Comparison of ENCODE assay signal across 29 mouse cellular contexts in genomic region chr3:79572399-79572798, GRCm38 (mm10). TPM values are rescaled to one million over a fixed set of nuclear protein-coding genes. Genes with fewer than 3 reads are reported as not detected.
DNase-seq lines count a peak whose midpoint lies in the region; ATAC-seq and TF ChIP-seq lines count a peak whose summit lies in the region.
"Had no signal": no experiment of that assay in that cellular context is flagged by ENCODE, and none has a peak within 500 bp of the region (broad histone marks: within the 10 kb centered on the region; RNA-seq: fewer than 3 reads in every experiment).

No protein-coding gene starts in this region.

- H3K4me3 ChIP-seq in liver, embryonic 13.5 days (replicated peaks): no peak overlapping the region
- H3K4me3 ChIP-seq in liver, embryonic 11.5 days (ENCODE audit: low read depth, low read length): no peak overlapping the region
- no peak overlapping the region for H3K4me3 ChIP-seq in cerebellum, adult 2 months (replicated peaks; ENCODE audit: insufficient read depth, low read depth, low read length)
- H3K4me3 ChIP-seq: embryonic facial prominence, embryonic 13.5 days; forebrain, embryonic 10.5 days; forebrain, embryonic 15.5 days; gastrocnemius, adult 2 months; intestine, embryonic 15.5 days; lung, embryonic 15.5 days; midbrain, embryonic 10.5 days; myocyte; neural tube, embryonic 12.5 days had no signal

- no peak for ATAC-seq in liver, embryonic 13.5 days (ENCODE audit: low read depth)
- no peak for ATAC-seq in liver, embryonic 11.5 days (replicated peaks; ENCODE audit: low FRiP score)
- ATAC-seq in common myeloid progenitor, adult 5-6 weeks (replicated peaks; ENCODE audit: low read depth, poor library complexity, severe bottlenecking): peak; percentile 28
- ATAC-seq in megakaryocyte progenitor cell, adult 5-6 weeks (replicated peaks; ENCODE audit: poor library complexity): peak; percentile 36
- ATAC-seq: forebrain, embryonic 15.5 days; hindbrain, postnatal 0 days; intestine, embryonic 15.5 days; midbrain, embryonic 16.5 days had no signal

- no peaks in the 10 kb centered on the region for H3K9me3 ChIP-seq in liver, embryonic 13.5 days (replicated peaks)
- no peaks in the 10 kb centered on the region for H3K9me3 ChIP-seq in liver, embryonic 11.5 days (ENCODE audit: control insufficient read depth, low read length)
- H3K9me3 ChIP-seq: embryonic facial prominence, embryonic 13.5 days; forebrain, embryonic 10.5 days; forebrain, embryonic 15.5 days; intestine, embryonic 15.5 days; lung, embryonic 15.5 days; midbrain, embryonic 10.5 days; neural tube, embryonic 12.5 days had no signal

- WGBS in liver, embryonic 13.5 days (ENCODE audit: insufficient replicate concordance): 63% methylated on average over 3 of the region's 3 CpGs
- WGBS in liver, embryonic 11.5 days: 58% methylated on average over 3 of the region's 3 CpGs
- 76% methylated on average over 3 of the region's 3 CpGs for WGBS in cerebellum, adult 2 months

- no peaks in the 10 kb centered on the region for H3K36me3 ChIP-seq in liver, embryonic 13.5 days
- no peaks in the 10 kb centered on the region for H3K36me3 ChIP-seq in liver, embryonic 11.5 days (ENCODE audit: control insufficient read depth, insufficient read depth, low read length)
- H3K36me3 ChIP-seq: embryonic facial prominence, embryonic 13.5 days; forebrain, embryonic 10.5 days; forebrain, embryonic 15.5 days; intestine, embryonic 15.5 days; lung, embryonic 15.5 days; midbrain, embryonic 10.5 days; neural tube, embryonic 12.5 days had no signal

- H3K27ac ChIP-seq in liver, embryonic 13.5 days: peak overlapping the region; percentile 4; the same call in 1 of the 2 replicates
- no peak overlapping the region for H3K27ac ChIP-seq in liver, embryonic 11.5 days (ENCODE audit: low read depth, low read length)
- no peak overlapping the region for H3K27ac ChIP-seq in cerebellum, adult 2 months (ENCODE audit: insufficient read depth, low read length)
- H3K27ac ChIP-seq: embryonic facial prominence, embryonic 13.5 days; forebrain, embryonic 10.5 days; forebrain, embryonic 15.5 days; gastrocnemius, adult 2 months; hindbrain, postnatal 0 days; intestine, embryonic 15.5 days; kidney, postnatal 0 days; lung, embryonic 15.5 days; midbrain, embryonic 10.5 days; neural tube, embryonic 12.5 days had no signal

- H3K9ac ChIP-seq in liver, embryonic 13.5 days: no peak overlapping the region
- no peak overlapping the region for H3K9ac ChIP-seq in liver, embryonic 11.5 days (ENCODE audit: low read depth, low read length)
- H3K9ac ChIP-seq: embryonic facial prominence, embryonic 13.5 days; forebrain, embryonic 15.5 days; intestine, embryonic 15.5 days; lung, embryonic 15.5 days; neural tube, embryonic 12.5 days had no signal

- peaks cover 60% of the 10 kb centered on the region for H3K4me1 ChIP-seq in liver, embryonic 13.5 days (replicated peaks)
- H3K4me1 ChIP-seq in liver, embryonic 11.5 days (replicated peaks; ENCODE audit: control insufficient read depth, insufficient read depth, low read length): peaks cover 16% of the 10 kb centered on the region
- no peaks in the 10 kb centered on the region for H3K4me1 ChIP-seq in cerebellum, adult 2 months (ENCODE audit: control insufficient read depth, insufficient read depth, low read length)
- H3K4me1 ChIP-seq: lung, embryonic 15.5 days; neural tube, embryonic 12.5 days had no signal

- no peak overlapping the region for H3K4me2 ChIP-seq in liver, embryonic 13.5 days
- no peak overlapping the region for H3K4me2 ChIP-seq in liver, embryonic 11.5 days
- H3K4me2 ChIP-seq: embryonic facial prominence, embryonic 13.5 days; forebrain, embryonic 15.5 days; intestine, embryonic 15.5 days; lung, embryonic 15.5 days; neural tube, embryonic 12.5 days had no signal

- no peak for TF ChIP-seq CTCF in cerebellum, adult 2 months (IDR thresholded peaks at IDR 0.05; ENCODE audit: borderline replicate concordance, insufficient read depth, low read depth, low read length)

- TF ChIP-seq POLR2A in cerebellum, adult 2 months (IDR thresholded peaks at IDR 0.05; ENCODE audit: borderline replicate concordance, insufficient read depth, low read length): no peak

- no peaks in the 10 kb centered on the region for H3K27me3 ChIP-seq in liver, embryonic 13.5 days
- H3K27me3 ChIP-seq in liver, embryonic 11.5 days (replicated peaks; ENCODE audit: control insufficient read depth, insufficient read depth, low read length): no peaks in the 10 kb centered on the region
- H3K27me3 ChIP-seq in cerebellum, adult 2 months (ENCODE audit: control insufficient read depth, insufficient read depth, low read length): no peaks in the 10 kb centered on the region
- H3K27me3 ChIP-seq: embryonic facial prominence, embryonic 13.5 days; forebrain, embryonic 15.5 days; intestine, embryonic 15.5 days; lung, embryonic 15.5 days; neural tube, embryonic 12.5 days had no signal

- no peak for DNase-seq in liver, embryonic 13.5 days
- no peak for DNase-seq in liver, embryonic 11.5 days (ENCODE audit: low spot score)
- peak; percentile 71 for DNase-seq in A20 (ENCODE audit: low read depth, low spot score)
- no peak for DNase-seq in cerebellum, adult 9-11 months
- no peak for DNase-seq in cerebellum, adult 2 months
- DNase-seq in frontal cortex, postnatal 10 days (ENCODE audit: low spot score in 2 of 2): no peak
- DNase-seq: adrenal gland, adult 8-10 months; B cell, adult 2 months; cerebellum, adult 9-10 months; gastrocnemius, adult 2 months; heart, postnatal 14 days; kidney, adult 8-10 months; layer of hippocampus, postnatal 36 days; left cerebral cortex, postnatal 4 days; lung, postnatal 4 days; thymus, postnatal 14 days had no signal

RNA-seq across cellular contexts. Expression of gene Fnip2, which starts 4.8 kb away (rescaled TPM):
- polyA plus RNA-seq in liver, embryonic 13.5 days (2015; fragmentation: Nextera tagmentation; extraction: Ambion mirVana): 3.5 and 3.8 TPM in 2 replicates
- polyA plus RNA-seq in liver, embryonic 11.5 days (2014; fragmentation: Nextera tagmentation; extraction: Ambion mirVana): 7.5 and 9.7 TPM in 2 replicates
- 10.5 and 21.0 TPM in 2 replicates for total RNA-seq in common myeloid progenitor, adult 5-6 weeks (2017)
- total RNA-seq in megakaryocyte progenitor cell, adult 5-6 weeks (2015): 8.0 and 11.2 TPM in 2 replicates
- total RNA-seq in megakaryocyte progenitor cell, adult 5-6 weeks (2017): 7.1 and 7.8 TPM in 2 replicates
- polyA plus RNA-seq in cerebellum, adult 2 months (2012; rRNA removed): 16.3 and 17.3 TPM in 2 replicates

RNA-seq across cellular contexts. Expression of gene Ppid, which starts 18.7 kb away (rescaled TPM):
- polyA plus RNA-seq in liver, embryonic 13.5 days (2015; fragmentation: Nextera tagmentation; extraction: Ambion mirVana): 164 and 208 TPM in 2 replicates
- 325 and 349 TPM in 2 replicates for polyA plus RNA-seq in liver, embryonic 11.5 days (2014; fragmentation: Nextera tagmentation; extraction: Ambion mirVana)
- total RNA-seq in common myeloid progenitor, adult 5-6 weeks (2017): 299 and 348 TPM in 2 replicates
- total RNA-seq in megakaryocyte progenitor cell, adult 5-6 weeks (2015): 216 and 234 TPM in 2 replicates
- total RNA-seq in megakaryocyte progenitor cell, adult 5-6 weeks (2017): 271 and 360 TPM in 2 replicates
- polyA plus RNA-seq in cerebellum, adult 2 months (2012; rRNA removed): 71.7 and 74.2 TPM in 2 replicates

RNA-seq across cellular contexts. Expression of gene 4930579G24Rik, which starts 56.5 kb away (rescaled TPM):
- polyA plus RNA-seq in liver, embryonic 13.5 days (2015; fragmentation: Nextera tagmentation; extraction: Ambion mirVana): 20.5 and 23.4 TPM in 2 replicates
- polyA plus RNA-seq in liver, embryonic 11.5 days (2014; fragmentation: Nextera tagmentation; extraction: Ambion mirVana): 29.0 and 30.3 TPM in 2 replicates
- 14.1 and 17.7 TPM in 2 replicates for total RNA-seq in common myeloid progenitor, adult 5-6 weeks (2017)
- 38.3 and 42.3 TPM in 2 replicates for total RNA-seq in megakaryocyte progenitor cell, adult 5-6 weeks (2015)
- 14.4 and 15.7 TPM in 2 replicates for total RNA-seq in megakaryocyte progenitor cell, adult 5-6 weeks (2017)
- polyA plus RNA-seq in cerebellum, adult 2 months (2012; rRNA removed): 4.9 and 5.1 TPM in 2 replicates

RNA-seq across cellular contexts. Expression of gene Etfdh, which starts 56.9 kb away (rescaled TPM):
- 38.8 and 45.8 TPM in 2 replicates for polyA plus RNA-seq in liver, embryonic 13.5 days (2015; fragmentation: Nextera tagmentation; extraction: Ambion mirVana)
- polyA plus RNA-seq in liver, embryonic 11.5 days (2014; fragmentation: Nextera tagmentation; extraction: Ambion mirVana): 48.8 and 54.5 TPM in 2 replicates
- 71.0 and 75.7 TPM in 2 replicates for total RNA-seq in common myeloid progenitor, adult 5-6 weeks (2017)
- total RNA-seq in megakaryocyte progenitor cell, adult 5-6 weeks (2015): 40.3 and 42.5 TPM in 2 replicates
- 60.0 and 73.8 TPM in 2 replicates for total RNA-seq in megakaryocyte progenitor cell, adult 5-6 weeks (2017)
- 31.6 and 33.0 TPM in 2 replicates for polyA plus RNA-seq in cerebellum, adult 2 months (2012; rRNA removed)

Comparison
In these comparisons a context has a peak if more than half of its experiments do, and no peak if none do; other contexts are left out.
1. ATAC-seq: peak in common myeloid progenitor, adult 5-6 weeks (single experiment) and megakaryocyte progenitor cell, adult 5-6 weeks (single experiment); none in liver, embryonic 13.5 days (single experiment) and liver, embryonic 11.5 days (single experiment).